Mouse (Mus musculus) forebrain, embryonic 14.5 days (tissue): ENCODE results near the gene Ssc4d. TPM values are rescaled to one million over a fixed set of nuclear protein-coding genes. Genes with fewer than 3 reads are reported as not detected.
A peak's percentile ranks its signal among the peaks of the same experiment; 100 is the strongest.

ENCODE experiments used
- ATAC-seq: fragments of 200-750 bp; cut with Nextera tagmentation; 2 replicates; pipeline ENCODE4 v1.8.0; 2017; ENCODE audit warnings: mild to moderate bottlenecking, moderate library complexity
- DNase-seq: peaks from one replicate; pipeline ENCODE4 v3.0.0-alpha.2; 2015; ENCODE audit warnings: low spot score
- H3K27ac ChIP-seq: fragments of 300-500 bp; sonication (generic); 2 replicates; pipeline ENCODE4 v1.5.1; 2014; ENCODE audit warnings: low read depth, mild to moderate bottlenecking, control low read depth, low read length, moderate library complexity
- H3K27me3 ChIP-seq: fragments of 300-500 bp; sonication (generic); replicated peaks from 2 replicates; pipeline ENCODE4 v1.6.1; 2014; ENCODE audit warnings: low read length, control low read depth, mixed read lengths; ENCODE audit not compliant: control insufficient read depth, insufficient read depth
- H3K36me3 ChIP-seq: fragments of 300-500 bp; sonication (generic); 2 replicates; pipeline ENCODE4 v1.6.1; 2014; ENCODE audit warnings: low read length, control low read depth; ENCODE audit not compliant: control insufficient read depth, insufficient read depth
- H3K4me1 ChIP-seq: fragments of 300-500 bp; sonication (generic); 2 replicates; pipeline ENCODE4 v1.6.1; 2014; ENCODE audit warnings: antibody characterized with exemption, low read length, control low read depth; ENCODE audit not compliant: control insufficient read depth, insufficient read depth
- H3K4me2 ChIP-seq: fragments of 300-500 bp; sonication (generic); 2 replicates; pipeline ENCODE4 v1.6.1; 2014; ENCODE audit warnings: mild to moderate bottlenecking, control low read depth, low read length
- H3K4me3 ChIP-seq: fragments of 300-500 bp; sonication (generic); 2 replicates; pipeline ENCODE4 v1.5.1; 2014; ENCODE audit warnings: low read depth, low read length, control low read depth
- H3K9ac ChIP-seq: fragments of 300-500 bp; sonication (generic); 2 replicates; pipeline ENCODE4 v1.6.1; 2014; ENCODE audit warnings: mild to moderate bottlenecking, low read length, control low read depth, moderate library complexity
- H3K9me3 ChIP-seq: fragments of 300-500 bp; sonication (generic); replicated peaks from 2 replicates; pipeline ENCODE4 v1.6.1; 2016; ENCODE audit warnings: low read length, control low read depth, mixed read lengths; ENCODE audit not compliant: control insufficient read depth
- WGBS: fragments of 180-500 bp; shearing (Covaris S2); extraction: QIAGEN DNeasy Blood & Tissue Kit; methylation state at CpG from one replicate; pipeline ENCODE4 v1.1.7; 2014; 5-methylcytosine and 5-hydroxymethylcytosine counted together
- polyA plus RNA-seq: library from polyadenylated mRNA; unstranded; fragments of >200 nt; fragmentation: Nextera tagmentation; extraction: Ambion mirVana; gene quantifications from 2 replicates; pipeline ENCODE4 v1.2.1, GENCODE M21; 2014

Ssc4d gene
- 0.99 and 1.4 TPM in 2 replicates for polyA plus RNA-seq

DNA sequence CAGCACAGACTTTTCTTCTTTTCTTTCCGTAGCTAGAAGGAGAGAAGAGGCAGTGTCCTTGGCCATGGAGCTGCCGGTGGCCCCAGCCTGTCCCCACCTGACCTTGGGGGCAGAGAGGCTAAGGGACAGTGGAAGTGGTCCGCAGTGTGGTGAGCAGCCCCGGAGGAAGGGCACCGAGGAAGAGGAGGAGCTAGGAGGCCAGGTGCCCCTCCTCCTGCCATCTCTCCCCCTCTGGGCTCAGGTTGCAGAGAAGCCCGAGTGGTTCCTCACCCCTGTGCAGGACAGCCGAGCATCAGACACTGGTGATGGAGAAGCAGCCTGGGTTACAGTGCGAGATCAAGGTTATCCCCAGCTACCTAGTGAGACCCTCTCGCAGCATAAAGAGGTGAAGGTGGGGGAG is at the start of gene Ssc4d:
Gene Ssc4d (minus strand): TSS at position 167 of the 400 bp plus-strand sequence.
- no peak within 1 kb of the TSS for H3K4me2 ChIP-seq
- H3K27ac ChIP-seq = no peak within 1 kb of the TSS
- H3K4me1 ChIP-seq = no peaks in the 10 kb centered on the region
- H3K36me3 ChIP-seq = no peaks in the 10 kb centered on the region
- no peaks in the 10 kb centered on the region for H3K27me3 ChIP-seq
- H3K9me3 ChIP-seq = no peaks in the 10 kb centered on the region
- H3K9ac ChIP-seq = peak within 1 kb of the TSS; percentile 3; the same call in 1 of the 2 replicates
- DNase-seq (no peak), ATAC-seq (no peak)
- no peak within 1 kb of the TSS for H3K4me3 ChIP-seq
- WGBS = 14% methylated on average over 9 of the region's 9 CpGs

DNA sequence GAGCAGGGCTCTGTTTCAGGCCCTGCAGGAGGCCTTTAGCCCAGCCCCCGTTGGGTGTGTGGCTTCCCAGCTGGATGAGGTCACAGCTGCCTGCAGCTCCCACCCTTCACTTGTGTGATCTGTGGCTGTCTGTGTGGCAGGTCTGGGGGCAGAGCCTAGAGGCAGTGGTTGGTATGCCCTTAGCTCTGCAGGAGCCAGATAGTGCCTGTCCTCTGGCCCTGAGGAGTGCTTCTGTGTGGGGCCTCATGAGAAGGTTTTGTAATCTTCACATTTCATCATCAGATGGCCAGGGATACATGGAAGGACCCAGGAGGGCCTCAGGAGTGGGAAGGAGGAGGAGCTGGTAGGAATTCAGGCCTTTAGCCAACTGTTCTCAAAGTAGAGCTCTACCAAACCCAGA is 45.6 kb upstream of the Ssc4d start:
- Histone ChIP-seq H3K4me1 (peaks cover 3% of the 10 kb centered on the region; the same call in 1 of the 2 replicates), H3K27me3 (no peaks in the 10 kb centered on the region), H3K27ac (no peak overlapping the region), H3K9ac (no peak overlapping the region), H3K4me3 (no peak overlapping the region), H3K36me3 (0 out of 2 replicates have a peak, but pooled peaks cover 3% of the 10 kb centered on the region), H3K4me2 (no peak overlapping the region), H3K9me3 (no peaks in the 10 kb centered on the region)
- ATAC-seq = no peak
- no peak for DNase-seq
- WGBS = 35% methylated on average over 1 of the region's 1 CpGs

DNA sequence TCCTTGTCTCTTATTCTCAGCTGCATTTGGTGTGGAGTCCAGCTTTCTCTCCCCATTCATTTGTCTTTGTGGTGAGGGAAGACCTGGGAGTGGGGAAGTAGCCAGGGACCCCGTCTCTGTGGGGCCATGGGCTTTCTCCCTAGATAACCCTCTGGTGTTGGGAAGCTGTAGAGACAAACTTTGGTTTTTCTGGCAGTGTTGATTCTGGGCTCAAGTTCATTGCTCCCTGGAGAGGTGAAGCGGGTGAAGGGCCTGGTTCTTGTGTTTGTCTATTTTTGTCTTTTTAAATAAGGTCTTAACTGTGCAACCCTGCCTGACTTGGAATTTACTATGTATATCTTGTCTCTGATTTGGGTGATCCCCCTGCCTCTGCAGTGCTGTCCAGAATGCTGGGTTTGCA is 44.4 kb upstream of the Ssc4d start:
- ATAC-seq = no peak
- no peak overlapping the region for H3K4me3 ChIP-seq
- 89% methylated on average over 2 of the region's 2 CpGs for WGBS

DNA sequence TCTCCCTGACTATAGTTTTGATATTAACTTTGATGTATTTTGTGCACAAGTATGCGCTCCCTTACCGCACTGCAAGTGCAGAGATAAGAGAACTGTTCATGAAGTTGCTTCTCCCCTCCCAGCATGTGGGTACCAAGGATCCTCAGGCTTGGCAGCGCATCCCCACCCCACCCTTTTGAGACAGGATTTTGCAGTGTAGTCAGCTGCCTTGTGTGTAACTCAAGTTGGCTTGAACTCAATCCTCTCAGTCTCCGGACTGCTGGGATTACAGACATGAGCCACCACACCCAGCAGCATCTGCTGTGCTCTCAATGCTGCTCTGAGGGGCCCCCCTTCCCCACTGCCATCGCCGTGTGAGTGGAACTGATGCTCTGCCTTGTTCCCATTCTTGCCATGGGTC is 42.9 kb upstream of the Ssc4d start:
- Histone ChIP-seq H3K4me1 (peaks cover 3% of the 10 kb centered on the region; the same call in 1 of the 2 replicates), H3K27me3 (no peaks in the 10 kb centered on the region), H3K9me3 (no peaks in the 10 kb centered on the region), H3K4me3 (no peak overlapping the region), H3K9ac (no peak overlapping the region), H3K27ac (no peak overlapping the region), H3K36me3 (peaks cover 11% of the 10 kb centered on the region), H3K4me2 (no peak overlapping the region)
- DNase-seq = peak; percentile 34
- no peak for ATAC-seq
- WGBS = 85% methylated on average over 6 of the region's 6 CpGs

More for the DNA sequence above, 44.4 kb upstream of the Ssc4d start:
- Histone ChIP-seq H3K27ac (no peak overlapping the region), H3K9ac (no peak overlapping the region), H3K4me1 (peaks cover 3% of the 10 kb centered on the region; the same call in 1 of the 2 replicates), H3K27me3 (no peaks in the 10 kb centered on the region), H3K9me3 (no peaks in the 10 kb centered on the region), H3K4me2 (no peak overlapping the region), H3K36me3 (0 out of 2 replicates have a peak, but pooled peaks cover 6% of the 10 kb centered on the region)
- no peak for DNase-seq

DNA sequence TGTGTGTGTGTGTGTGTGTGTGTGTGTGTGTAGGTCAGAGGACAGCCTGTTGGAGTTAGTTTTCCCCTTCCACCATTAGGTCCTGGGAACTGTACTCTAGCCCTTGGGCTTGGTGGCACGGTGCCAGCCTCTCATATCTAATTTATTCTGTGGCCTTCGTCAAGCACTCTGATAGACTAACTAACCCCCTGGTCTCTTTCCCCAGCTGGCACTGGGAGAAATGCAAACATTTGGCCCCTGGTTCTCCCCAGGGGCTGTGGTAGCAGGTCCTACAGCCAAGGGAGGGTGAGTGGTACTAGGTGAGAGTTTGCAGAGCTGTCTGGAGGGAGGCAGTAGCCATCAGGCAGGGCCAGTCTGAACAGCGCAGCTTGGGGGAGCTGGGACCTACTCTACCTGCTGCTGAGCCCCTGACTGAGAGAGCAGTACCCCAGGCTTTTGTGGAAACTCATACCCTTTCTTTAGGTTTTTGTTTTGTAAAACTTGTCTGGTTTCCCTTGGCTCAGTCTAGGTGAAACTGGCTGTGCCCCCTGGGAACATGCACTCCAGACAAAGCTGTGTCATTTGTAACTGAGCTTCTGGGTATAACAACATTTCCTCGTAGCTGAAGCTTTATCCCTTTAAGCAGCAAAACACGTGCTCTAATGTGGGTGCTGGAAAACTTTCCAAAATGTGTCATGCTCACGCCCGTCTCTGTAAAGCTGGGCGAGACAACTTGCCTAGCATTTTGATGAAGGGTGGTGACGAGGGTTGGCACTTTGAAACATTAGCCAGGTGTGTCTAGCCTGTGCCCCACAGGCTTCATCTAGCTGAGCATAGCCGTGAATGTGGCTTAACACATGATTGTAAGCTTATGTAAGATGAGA is 41.9 kb upstream of the Ssc4d start:
- DNase-seq = peak; percentile 67

DNA sequence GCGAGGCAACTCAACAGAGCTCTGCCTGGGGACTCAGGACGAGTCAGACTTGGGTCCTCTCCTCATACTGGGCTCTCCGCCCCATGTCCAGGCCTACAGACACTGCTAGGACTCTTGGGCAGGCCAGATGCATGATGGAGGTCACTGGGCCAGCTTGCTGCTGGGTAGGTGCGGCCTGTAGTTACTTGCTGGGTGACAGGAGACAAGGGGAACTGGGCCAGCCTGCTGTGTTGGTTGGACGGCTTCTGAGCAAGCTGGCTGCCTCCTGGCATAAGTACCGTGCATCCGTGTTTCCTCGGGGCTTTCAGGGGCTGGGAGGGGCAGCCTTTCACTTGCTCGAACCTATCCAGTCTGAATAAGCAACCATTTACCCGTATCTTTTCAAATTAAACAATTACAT is 41.3 kb upstream of the Ssc4d start:
- H3K9ac ChIP-seq = no peak overlapping the region

More for the DNA sequence above, 41.9 kb upstream of the Ssc4d start:
- Histone ChIP-seq H3K27me3 (no peaks in the 10 kb centered on the region), H3K4me2 (no peak overlapping the region), H3K9ac (no peak overlapping the region), H3K36me3 (peaks cover 21% of the 10 kb centered on the region), H3K4me3 (no peak overlapping the region), H3K27ac (peak overlapping the region; percentile 39; the same call in 1 of the 2 replicates), H3K4me1 (peaks cover 3% of the 10 kb centered on the region; the same call in 1 of the 2 replicates), H3K9me3 (no peaks in the 10 kb centered on the region)
- WGBS = 60% methylated on average over 10 of the region's 10 CpGs
- 0 out of 2 replicates have a peak, but pooled peaks have one; percentile 26 for ATAC-seq

DNA sequence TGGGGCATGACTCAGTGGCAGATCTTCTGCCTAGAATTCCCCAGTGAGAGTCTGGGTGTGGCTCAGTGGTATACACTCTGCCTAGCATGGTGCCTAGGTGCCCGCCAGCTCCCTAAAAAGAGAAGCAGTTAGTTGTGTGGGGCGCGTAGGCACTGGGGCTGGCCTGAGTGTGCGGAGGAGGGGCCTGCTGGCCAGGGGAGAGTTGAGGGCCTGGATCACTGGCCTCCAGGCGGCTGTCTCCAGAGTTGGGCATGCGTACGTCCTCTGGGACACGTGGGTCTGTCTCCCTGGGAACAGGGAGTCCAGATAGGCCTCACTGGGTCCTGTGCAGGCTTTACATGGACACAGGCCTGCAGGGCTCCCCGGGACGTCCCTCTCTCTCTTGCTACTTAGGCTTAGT is 40.5 kb upstream of the Ssc4d start:
- Histone ChIP-seq H3K36me3 (peaks cover 28% of the 10 kb centered on the region), H3K9me3 (no peaks in the 10 kb centered on the region), H3K27ac (no peak overlapping the region), H3K27me3 (no peaks in the 10 kb centered on the region), H3K9ac (no peak overlapping the region), H3K4me1 (peaks cover 3% of the 10 kb centered on the region; the same call in 1 of the 2 replicates), H3K4me3 (no peak overlapping the region), H3K4me2 (no peak overlapping the region)
- ATAC-seq (no peak), DNase-seq (no peak)
- WGBS = 87% methylated on average over 10 of the region's 10 CpGs

More for the DNA sequence above, 41.3 kb upstream of the Ssc4d start:
- DNase-seq = peak; percentile 20
- no peaks in the 10 kb centered on the region for H3K9me3 ChIP-seq
- H3K27me3 ChIP-seq = no peaks in the 10 kb centered on the region
- peaks cover 3% of the 10 kb centered on the region; the same call in 1 of the 2 replicates for H3K4me1 ChIP-seq
- no peak overlapping the region for H3K4me3 ChIP-seq
- H3K36me3 ChIP-seq = peaks cover 21% of the 10 kb centered on the region
- ATAC-seq = no peak
- no peak overlapping the region for H3K27ac ChIP-seq
- H3K4me2 ChIP-seq = no peak overlapping the region
- 66% methylated on average over 10 of the region's 10 CpGs for WGBS

DNA sequence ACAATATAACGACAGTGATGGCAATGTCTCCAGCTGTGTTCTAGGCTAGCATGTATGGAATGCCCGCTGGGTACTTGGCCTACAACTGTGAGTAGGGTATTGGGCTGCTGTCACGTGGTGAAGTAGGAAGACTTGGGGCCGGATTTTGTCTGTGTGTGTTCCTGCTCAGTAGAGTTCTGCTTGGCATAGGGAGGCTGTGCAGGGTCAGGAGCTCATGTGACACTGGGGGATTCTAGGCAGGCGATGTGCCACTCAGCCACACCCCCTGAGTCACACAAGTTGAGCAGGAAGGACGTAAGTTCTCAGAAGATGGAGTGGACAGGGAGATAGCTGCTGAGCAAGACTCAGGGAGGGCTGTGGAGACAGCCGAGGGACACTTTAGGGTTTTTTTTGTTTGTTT is 33.4 kb upstream of the Ssc4d start:
- ATAC-seq = no peak
- Histone ChIP-seq H3K4me3 (no peak overlapping the region), H3K36me3 (peaks cover 27% of the 10 kb centered on the region), H3K9me3 (no peaks in the 10 kb centered on the region), H3K9ac (no peak overlapping the region), H3K27ac (no peak overlapping the region), H3K4me2 (no peak overlapping the region), H3K27me3 (no peaks in the 10 kb centered on the region), H3K4me1 (no peaks in the 10 kb centered on the region)
- no peak for DNase-seq
- 86% methylated on average over 7 of the region's 7 CpGs for WGBS

DNA sequence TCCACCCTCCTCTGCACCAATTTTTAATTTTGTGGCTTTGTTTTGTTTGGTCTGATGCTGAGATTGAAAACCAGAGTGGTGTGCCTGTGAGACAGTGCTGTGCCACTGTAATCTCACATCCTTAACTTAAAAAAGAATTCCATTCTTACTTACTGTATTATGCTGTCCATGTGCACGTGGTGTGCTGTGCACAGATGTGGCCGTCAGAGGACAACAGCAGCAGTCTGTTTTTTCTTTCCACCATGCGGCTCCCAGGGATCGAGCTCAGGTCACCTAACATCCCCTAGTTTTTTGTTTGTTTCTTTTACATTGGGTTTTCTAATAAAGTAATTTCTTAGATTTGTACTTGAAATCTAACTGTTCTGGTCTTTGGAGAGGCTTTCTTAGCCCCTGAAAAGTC is 30.2 kb upstream of the Ssc4d start:
- no peaks in the 10 kb centered on the region for H3K4me1 ChIP-seq
- ATAC-seq = no peak
- no peaks in the 10 kb centered on the region for H3K9me3 ChIP-seq
- WGBS = 87% methylated on average over 4 of the region's 4 CpGs
- no peaks in the 10 kb centered on the region for H3K27me3 ChIP-seq
- peaks cover 17% of the 10 kb centered on the region; the same call in 1 of the 2 replicates for H3K36me3 ChIP-seq
- no peak overlapping the region for H3K4me3 ChIP-seq
- H3K27ac ChIP-seq = no peak overlapping the region
- DNase-seq = no peak
- no peak overlapping the region for H3K4me2 ChIP-seq
- no peak overlapping the region for H3K9ac ChIP-seq
